Mouse (Mus musculus) midbrain, embryonic 11.5 days (tissue): ENCODE results near the gene Elavl2. TPM values are rescaled to one million over a fixed set of nuclear protein-coding genes. Genes with fewer than 3 reads are reported as not detected.

Experiments
- ATAC-seq: fragments of 200-750 bp; cut with Nextera tagmentation; 2 replicates; pipeline ENCODE4 v1.8.0; 2017; ENCODE audit warnings: moderate TSS enrichment, moderate library complexity; ENCODE audit not compliant: low FRiP score
- DNase-seq: peaks from one replicate; pipeline ENCODE4 v3.0.0; 2015; ENCODE audit warnings: low spot score; ENCODE audit errors: missing footprints
- H3K27ac ChIP-seq: fragments of 300-500 bp; sonication (generic); 2 replicates; pipeline ENCODE4 v1.5.1; 2014; ENCODE audit warnings: low read depth, low read length
- H3K27me3 ChIP-seq: fragments of 300-500 bp; sonication (generic); 2 replicates; pipeline ENCODE4 v1.6.1; 2014; ENCODE audit warnings: mild to moderate bottlenecking, low read length, moderate library complexity, mixed read lengths; ENCODE audit not compliant: control insufficient read depth, insufficient read depth
- H3K36me3 ChIP-seq: fragments of 300-500 bp; sonication (generic); 2 replicates; pipeline ENCODE4 v1.6.1; 2014; ENCODE audit warnings: mild to moderate bottlenecking, low read length, moderate library complexity, mixed read lengths; ENCODE audit not compliant: control insufficient read depth, insufficient read depth
- H3K4me1 ChIP-seq: fragments of 300-500 bp; sonication (generic); 2 replicates; pipeline ENCODE4 v1.6.1; 2014; ENCODE audit warnings: low read length; ENCODE audit not compliant: control insufficient read depth, insufficient read depth
- H3K4me2 ChIP-seq: fragments of 300-500 bp; sonication (generic); 2 replicates; pipeline ENCODE4 v1.6.1; 2014; ENCODE audit warnings: mild to moderate bottlenecking, moderate library complexity
- H3K4me3 ChIP-seq: fragments of 300-500 bp; sonication (generic); 2 replicates; pipeline ENCODE4 v1.5.1; 2014; ENCODE audit warnings: low read depth, low read length
- H3K9ac ChIP-seq: fragments of 300-500 bp; sonication (generic); 2 replicates; pipeline ENCODE4 v1.6.1; 2014; ENCODE audit warnings: low read length
- H3K9me3 ChIP-seq: fragments of 300-500 bp; sonication (generic); 2 replicates; pipeline ENCODE4 v1.6.1; 2016; ENCODE audit warnings: low read length; ENCODE audit not compliant: control insufficient read depth
- WGBS: fragments of 180-500 bp; shearing (Covaris S2); extraction: QIAGEN DNeasy Blood & Tissue Kit; methylation state at CpG from one replicate; pipeline ENCODE4 v1.1.7; 2014; 5-methylcytosine and 5-hydroxymethylcytosine counted together
- polyA plus RNA-seq: library from polyadenylated mRNA; unstranded; fragments of >200 nt; fragmentation: Nextera tagmentation; extraction: Ambion mirVana; gene quantifications from 2 replicates; pipeline ENCODE4 v1.2.1, GENCODE M21; 2014

The Elavl2 gene
- polyA plus RNA-seq, result 93.7 and 103 TPM in 2 replicates

- no peaks in the 10 kb centered on the region for H3K9me3 ChIP-seq
- H3K4me1 ChIP-seq, result no peaks in the 10 kb centered on the region
- peak within 1 kb of the TSS; percentile 93 for H3K4me2 ChIP-seq
- H3K9ac ChIP-seq, result peak within 1 kb of the TSS; percentile 56
- H3K4me3 ChIP-seq, result peak within 1 kb of the TSS; percentile 30
- 1% methylated on average over 28 of the region's 28 CpGs for WGBS
- H3K27ac ChIP-seq, result peak within 1 kb of the TSS; percentile 4; the same call in 1 of the 2 replicates
- peaks cover 5% of the 10 kb centered on the region for H3K27me3 ChIP-seq
- peak; percentile 51 for ATAC-seq
- DNase-seq, result peak; percentile 92
- H3K36me3 ChIP-seq, result no peaks in the 10 kb centered on the region
Measured at GRCm38 (mm10) chr4:91400423-91400822, at the start of gene Elavl2. TSS of gene Elavl2 (minus strand) at chr4:91400785.

- Histone ChIP-seq H3K4me2 (no peak overlapping the region), H3K36me3 (no peaks in the 10 kb centered on the region), H3K27ac (no peak overlapping the region), H3K9ac (no peak overlapping the region), H3K4me3 (no peak overlapping the region), H3K9me3 (no peaks in the 10 kb centered on the region), H3K27me3 (no peaks in the 10 kb centered on the region), H3K4me1 (no peaks in the 10 kb centered on the region; the same call in 1 of the 2 replicates)
- 17% methylated on average over 2 of the region's 2 CpGs for WGBS
- peak; percentile 79 for ATAC-seq
- no peak for DNase-seq
Measured at GRCm38 (mm10) chr4:91447887-91448286, 47.3 kb upstream of the Elavl2 start.

- Histone ChIP-seq H3K27ac (no peak overlapping the region), H3K4me3 (no peak overlapping the region), H3K9ac (no peak overlapping the region), H3K36me3 (no peaks in the 10 kb centered on the region), H3K4me1 (no peaks in the 10 kb centered on the region), H3K4me2 (no peak overlapping the region), H3K9me3 (no peaks in the 10 kb centered on the region; the same call in 1 of the 2 replicates), H3K27me3 (no peaks in the 10 kb centered on the region)
- DNase-seq (no peak), ATAC-seq (no peak)
- WGBS, result 87% methylated on average over 1 of the region's 1 CpGs
Measured at GRCm38 (mm10) chr4:91415582-91415981, 15.0 kb upstream of the Elavl2 start.

GRCm38 (mm10) chr4:91405047-91405446 is 4.5 kb upstream of the Elavl2 start:
- ATAC-seq (no peak), DNase-seq (no peak)
- Histone ChIP-seq H3K9me3 (no peaks in the 10 kb centered on the region), H3K4me3 (no peak overlapping the region), H3K4me1 (no peaks in the 10 kb centered on the region), H3K36me3 (no peaks in the 10 kb centered on the region), H3K4me2 (no peak overlapping the region), H3K9ac (no peak overlapping the region), H3K27ac (no peak overlapping the region), H3K27me3 (peaks cover 5% of the 10 kb centered on the region)
- 80% methylated on average over 3 of the region's 3 CpGs for WGBS

GRCm38 (mm10) chr4:91399510-91400196 is 932 bp downstream of the Elavl2 start:
- peak overlapping the region; percentile 30 for H3K4me3 ChIP-seq
- DNase-seq, result peak; percentile 96
- H3K9ac ChIP-seq, result peak overlapping the region; percentile 43
- peaks cover 5% of the 10 kb centered on the region for H3K27me3 ChIP-seq
- H3K4me1 ChIP-seq, result no peaks in the 10 kb centered on the region
- no peaks in the 10 kb centered on the region for H3K36me3 ChIP-seq
- under 1% methylated on average over 17 of the region's 17 CpGs for WGBS
- peak overlapping the region; percentile 4; the same call in 1 of the 2 replicates for H3K27ac ChIP-seq
- ATAC-seq, result peak; percentile 93
- H3K9me3 ChIP-seq, result no peaks in the 10 kb centered on the region
- H3K4me2 ChIP-seq, result peak overlapping the region; percentile 93

GRCm38 (mm10) chr4:91391987-91392598 is 8.5 kb downstream of the Elavl2 start:
- H3K27ac ChIP-seq, result no peak overlapping the region
- ATAC-seq (no peak), DNase-seq (no peak)
- no peaks in the 10 kb centered on the region for H3K4me1 ChIP-seq
- no peaks in the 10 kb centered on the region for H3K36me3 ChIP-seq
- H3K27me3 ChIP-seq, result no peaks in the 10 kb centered on the region
- H3K4me3 ChIP-seq, result no peak overlapping the region
- no peaks in the 10 kb centered on the region for H3K9me3 ChIP-seq
- no peak overlapping the region for H3K9ac ChIP-seq
- H3K4me2 ChIP-seq, result no peak overlapping the region
- 67% methylated on average over 5 of the region's 5 CpGs for WGBS

GRCm38 (mm10) chr4:91387701-91388100 is 12.9 kb downstream of the Elavl2 start:
- Histone ChIP-seq H3K9me3 (no peaks in the 10 kb centered on the region), H3K9ac (no peak overlapping the region), H3K36me3 (no peaks in the 10 kb centered on the region), H3K27me3 (no peaks in the 10 kb centered on the region), H3K4me1 (no peaks in the 10 kb centered on the region), H3K27ac (no peak overlapping the region), H3K4me2 (no peak overlapping the region), H3K4me3 (no peak overlapping the region)
- DNase-seq (no peak), ATAC-seq (no peak)
- 87% methylated on average over 3 of the region's 3 CpGs for WGBS

- Histone ChIP-seq H3K27ac (peak overlapping the region; percentile 37; the same call in 1 of the 2 replicates), H3K4me2 (peak overlapping the region; percentile 58), H3K4me1 (peaks cover 16% of the 10 kb centered on the region), H3K36me3 (no peaks in the 10 kb centered on the region), H3K9ac (peak overlapping the region; percentile 43; the same call in 1 of the 2 replicates), H3K27me3 (no peaks in the 10 kb centered on the region), H3K9me3 (no peaks in the 10 kb centered on the region), H3K4me3 (peak overlapping the region; percentile 28)
- ATAC-seq (peak; percentile 60), DNase-seq (peak; percentile 92)
- WGBS, result under 1% methylated on average over 13 of the region's 13 CpGs
Measured at GRCm38 (mm10) chr4:91381201-91381627, 19.4 kb downstream of the Elavl2 start.
